Mouse (Mus musculus): ENCODE results near the gene Lypla2.
A peak's percentile ranks its signal among the peaks of the same experiment; 100 is the strongest.
"Not testable (repeated sequence)": the region's sequence is repeated elsewhere in the genome, so short reads cannot be mapped to it uniquely, and the experiment has no call there.

Lypla2 gene

DNA sequence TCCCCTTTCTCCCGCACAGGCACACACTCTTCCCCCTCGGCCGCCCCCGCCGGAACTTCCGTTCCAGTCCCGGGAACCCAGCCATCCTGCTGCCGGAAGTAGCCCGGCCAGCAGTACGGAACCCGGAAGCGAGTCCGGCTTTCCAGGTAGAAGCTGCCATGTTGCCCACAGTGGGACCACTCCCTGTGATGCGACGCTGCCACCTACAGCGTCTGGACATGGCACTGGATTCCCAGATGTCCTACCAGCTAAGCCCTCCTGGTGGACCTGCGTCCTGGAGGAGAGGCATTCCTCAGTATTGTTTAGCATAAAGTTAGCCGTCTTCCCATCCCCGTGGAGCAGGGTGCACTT is at the start of gene Lypla2:
Gene Lypla2, minus strand, starts transcription at position 71 of the 351 bp plus-strand sequence.
- peak; percentile 81 for DNase-seq (ENCODE audit: low spot score)

DNA sequence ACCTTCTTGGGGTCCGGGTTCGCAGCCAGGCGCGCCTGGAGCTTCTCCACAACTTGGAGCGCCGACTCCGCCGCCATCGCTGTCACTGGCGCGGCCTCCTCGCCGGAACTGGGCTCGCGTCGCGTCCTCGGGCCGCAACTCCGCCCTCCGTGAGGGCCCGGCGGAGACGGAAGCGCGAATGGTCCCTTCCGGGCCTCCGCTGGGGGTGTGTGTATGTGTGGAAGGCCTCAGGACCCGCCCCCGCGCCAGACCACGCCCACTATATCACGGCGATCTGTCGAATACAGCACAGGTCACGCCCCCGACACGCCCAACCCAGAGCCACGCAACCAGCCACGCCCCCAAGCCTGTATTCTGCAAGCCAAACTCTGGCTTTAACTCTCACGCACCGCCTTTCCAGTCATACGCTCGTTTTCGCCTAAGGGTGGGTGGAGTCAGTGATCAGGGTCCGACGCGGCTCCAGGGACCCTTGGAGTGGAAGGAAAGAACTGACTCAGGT is 49.2 kb upstream of the Lypla2 start, which contains the start of gene Eloa:
Gene Eloa, minus strand, starts transcription at position 215 of the 499 bp plus-strand sequence.
- DNase-seq (ENCODE audit: low spot score) = peak; percentile 99

DNA sequence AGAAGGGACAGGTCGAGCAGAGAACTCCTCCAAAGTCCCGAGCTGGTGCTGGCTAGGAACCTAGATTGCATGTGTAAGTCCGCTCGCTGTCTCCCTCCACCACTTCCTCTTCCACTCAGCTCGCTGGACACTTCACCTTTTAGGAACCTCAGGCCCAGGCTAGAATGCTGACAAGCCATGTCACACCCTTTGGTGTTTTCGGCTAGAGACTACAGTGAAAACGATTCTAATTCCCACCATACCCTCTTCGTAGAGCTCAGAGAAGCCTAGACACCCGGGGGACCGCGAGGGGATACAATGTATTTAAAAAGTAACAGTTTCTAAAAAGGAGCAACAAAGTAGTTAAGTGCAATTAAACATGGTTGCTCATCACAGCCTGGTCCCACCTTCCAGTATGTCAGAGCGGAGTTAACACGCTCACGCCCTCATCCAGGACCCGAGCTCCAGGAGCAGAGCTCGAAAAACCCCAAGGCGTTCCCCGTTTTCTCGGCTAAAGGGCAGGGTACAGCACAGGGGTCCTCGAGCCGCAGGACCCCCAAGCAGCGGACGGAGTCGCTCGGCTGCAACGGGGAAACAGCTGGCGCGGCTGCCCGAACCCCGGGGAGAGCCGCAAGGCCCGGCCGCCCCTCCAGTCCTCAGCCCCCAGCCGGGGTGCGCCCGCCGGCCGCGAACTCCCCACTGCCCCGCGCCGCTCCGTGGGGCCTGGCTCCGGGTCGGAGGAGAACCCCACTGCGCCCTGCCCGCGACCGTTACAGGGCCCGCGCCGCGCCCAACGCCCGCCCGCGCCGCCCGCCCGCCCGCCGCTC is 48.5 kb upstream of the Lypla2 start:
- DNase-seq (ENCODE audit: low spot score) = peak; percentile 65

DNA sequence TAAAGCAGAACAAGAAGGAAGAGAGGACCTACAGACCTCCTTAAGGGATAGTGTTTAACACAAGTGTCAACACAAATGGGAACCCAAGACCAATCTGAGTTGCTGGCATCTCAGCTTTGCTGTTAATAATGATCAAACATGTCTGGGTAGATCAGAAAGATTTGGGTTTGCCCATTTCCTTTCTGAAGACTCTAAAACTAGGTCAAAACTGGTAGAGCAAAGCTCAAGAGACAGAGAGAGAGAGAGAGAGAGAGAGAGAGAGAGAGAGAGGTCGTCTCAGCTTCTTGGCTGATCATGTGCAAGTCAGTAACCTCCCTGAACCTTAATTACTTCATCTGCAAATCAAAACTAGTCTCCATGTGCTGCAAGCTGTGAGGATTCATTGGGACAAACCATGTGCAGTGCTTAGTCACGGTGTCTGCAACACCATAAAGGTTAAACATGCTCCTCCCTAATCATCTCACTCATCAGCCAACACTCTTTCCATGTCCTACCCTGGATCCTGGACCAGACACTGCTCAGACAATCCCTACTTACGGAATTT is 43.7 kb upstream of the Lypla2 start:
- DNase-seq (ENCODE audit: low spot score) = no peak

DNA sequence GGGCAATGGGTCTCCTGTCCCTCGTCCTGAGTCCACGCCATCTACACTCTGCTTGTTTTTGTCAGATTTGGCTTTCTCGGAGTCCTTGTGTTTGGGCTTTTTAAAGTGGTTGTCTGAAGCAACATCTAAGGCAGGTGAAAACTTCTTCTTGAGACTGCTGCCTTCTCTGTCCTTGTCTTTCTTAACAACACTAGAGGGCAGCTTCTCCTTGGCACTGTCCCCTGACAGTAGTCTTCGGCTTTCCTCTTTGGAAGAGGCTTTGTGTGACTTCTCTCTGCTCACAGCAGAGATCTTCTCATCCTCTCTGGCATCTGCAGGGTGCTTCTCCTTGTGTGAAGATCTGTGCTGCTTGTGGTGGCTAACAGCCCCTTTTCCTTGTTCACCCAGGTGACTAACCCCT is 38.2 kb upstream of the Lypla2 start:
- no peak for DNase-seq (ENCODE audit: low spot score)

DNA sequence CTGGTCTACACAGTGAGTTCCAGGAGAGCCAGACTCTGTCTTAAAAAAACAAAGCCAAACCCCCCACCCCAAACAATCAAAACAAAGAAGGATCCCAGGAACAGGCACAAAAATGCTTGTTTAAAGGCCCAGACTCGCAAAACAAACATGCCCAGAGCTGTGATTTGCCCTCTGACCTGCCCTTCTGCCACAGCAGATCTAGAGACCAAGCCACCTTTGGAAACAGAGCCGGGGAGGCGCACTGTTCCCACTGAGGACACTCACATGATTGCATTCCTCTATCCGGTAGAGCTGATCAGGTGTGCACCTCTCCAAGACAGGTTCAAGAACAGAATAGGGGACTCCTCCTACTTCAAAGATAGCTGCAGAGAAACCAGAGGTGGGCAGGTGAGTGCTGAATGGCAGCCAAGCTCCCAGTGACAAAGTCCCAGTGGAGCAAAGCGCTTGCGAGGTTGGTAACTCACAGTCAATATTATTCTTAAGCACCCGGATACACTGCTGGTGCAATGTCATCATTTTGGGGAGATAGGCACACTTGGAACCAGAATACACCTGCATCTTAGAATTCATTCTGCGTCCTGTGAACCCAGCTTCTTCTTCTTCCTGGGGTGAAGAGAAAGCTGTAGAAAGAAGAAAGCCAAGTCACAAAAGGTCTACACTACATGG is 36.5 kb upstream of the Lypla2 start:
- DNase-seq (ENCODE audit: low spot score) = no peak

DNA sequence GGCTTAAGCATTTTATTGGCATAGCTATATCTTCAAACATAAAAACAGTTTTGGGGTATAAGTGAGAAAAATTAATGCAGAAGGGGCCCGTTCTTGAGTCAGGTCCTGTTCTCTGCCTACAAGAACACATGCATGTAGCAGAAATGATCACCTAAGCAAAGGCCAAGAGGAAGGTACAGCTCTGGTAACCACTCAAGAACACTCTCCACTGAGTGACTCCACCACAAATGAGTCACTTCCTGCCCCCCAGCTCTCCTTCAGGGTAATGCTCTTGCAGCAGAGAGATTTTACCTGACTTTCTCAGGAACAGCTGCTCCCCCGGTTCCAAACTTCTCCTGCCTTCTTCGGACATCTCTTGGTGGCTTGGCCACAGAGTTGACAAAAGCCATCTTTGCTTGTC is 34.4 kb upstream of the Lypla2 start:
- no peak for DNase-seq (ENCODE audit: low spot score)

DNA sequence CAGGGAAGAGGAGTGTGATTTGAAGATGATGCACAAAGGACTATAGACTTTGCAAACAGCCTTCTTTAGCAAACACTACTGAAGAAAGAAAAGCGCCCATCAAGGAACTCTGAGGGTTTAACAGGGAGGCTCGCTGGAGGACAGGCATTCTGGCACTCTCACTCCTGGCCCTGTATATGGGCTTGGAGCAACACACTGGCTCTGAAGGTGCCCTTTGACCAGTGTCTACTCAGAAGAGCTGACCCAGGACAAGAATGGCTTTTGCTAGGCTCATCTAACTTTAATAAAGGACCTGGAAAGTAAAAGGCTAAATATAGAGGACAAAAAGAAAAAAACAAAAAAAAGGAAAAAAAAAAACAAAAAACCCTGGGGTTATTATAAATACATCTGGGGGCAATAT is 32.5 kb upstream of the Lypla2 start:
- no peak for DNase-seq (ENCODE audit: low spot score)

DNA sequence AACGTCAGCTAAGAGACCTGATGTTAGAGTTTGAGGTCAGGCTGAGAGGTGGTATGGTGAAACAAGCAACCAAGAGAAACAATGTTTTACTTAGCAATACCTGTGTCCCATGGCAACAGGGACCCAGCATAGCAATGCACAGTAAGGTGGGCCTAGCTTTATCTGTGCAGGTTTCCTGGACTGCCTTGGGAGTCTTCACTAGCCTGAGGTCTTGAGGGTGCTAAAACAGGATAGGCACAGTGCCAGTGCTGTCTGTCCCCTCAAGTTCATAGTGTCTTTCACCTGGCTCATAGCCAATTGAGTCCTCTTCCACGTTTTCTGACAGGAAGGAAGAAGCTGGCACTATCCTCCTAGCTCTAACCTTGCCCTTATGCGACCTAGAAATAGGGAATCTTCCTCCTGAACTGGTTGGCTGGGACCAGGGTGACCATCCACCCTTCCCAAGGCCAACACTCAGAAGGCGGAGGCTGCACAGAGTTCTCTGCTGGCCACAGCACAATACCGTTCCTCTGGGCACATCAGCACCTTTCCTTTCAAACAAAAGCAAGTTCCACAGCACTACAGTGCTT is 31.8 kb upstream of the Lypla2 start:
- no peak for DNase-seq (ENCODE audit: low spot score)

DNA sequence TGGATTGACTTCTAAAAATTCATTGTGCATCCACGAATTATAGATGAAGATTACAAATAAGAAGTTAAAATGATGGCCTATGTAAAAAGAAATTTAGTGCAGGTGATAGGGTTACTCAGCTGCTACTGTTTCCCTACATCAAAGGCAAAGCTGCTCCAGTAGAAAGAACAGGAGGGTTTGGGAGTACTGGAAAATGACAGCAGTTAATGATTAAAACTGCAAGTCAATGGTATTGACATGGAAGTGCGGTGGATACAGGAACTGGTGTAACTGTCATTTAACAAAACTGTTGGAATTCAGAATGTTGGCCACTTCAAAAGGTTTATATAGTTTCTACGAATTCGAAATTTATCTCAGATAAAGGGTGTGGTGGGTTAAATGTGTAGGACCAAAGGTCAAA is 22.7 kb upstream of the Lypla2 start:
- DNase-seq (ENCODE audit: low spot score) = no peak

DNA sequence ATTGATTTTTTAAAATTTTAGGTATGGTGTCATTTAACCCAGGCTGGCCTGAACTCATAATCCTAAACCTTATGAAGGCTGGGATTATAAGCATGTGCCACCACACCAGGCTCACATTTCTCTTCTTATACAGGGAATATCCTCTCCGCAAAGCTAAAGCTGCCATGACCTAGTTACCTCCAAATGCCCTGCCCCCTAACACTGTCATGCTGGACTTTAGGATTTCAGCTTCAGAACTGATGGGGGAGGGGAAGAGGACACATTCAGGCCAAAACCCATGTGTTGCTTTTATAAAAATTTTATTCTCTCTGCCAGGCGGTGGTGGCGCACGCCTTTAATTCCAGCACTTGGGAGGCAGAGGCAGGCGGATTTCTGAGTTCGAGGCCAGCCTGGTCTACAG is 21.5 kb upstream of the Lypla2 start:
- DNase-seq (ENCODE audit: low spot score) = no peak

DNA sequence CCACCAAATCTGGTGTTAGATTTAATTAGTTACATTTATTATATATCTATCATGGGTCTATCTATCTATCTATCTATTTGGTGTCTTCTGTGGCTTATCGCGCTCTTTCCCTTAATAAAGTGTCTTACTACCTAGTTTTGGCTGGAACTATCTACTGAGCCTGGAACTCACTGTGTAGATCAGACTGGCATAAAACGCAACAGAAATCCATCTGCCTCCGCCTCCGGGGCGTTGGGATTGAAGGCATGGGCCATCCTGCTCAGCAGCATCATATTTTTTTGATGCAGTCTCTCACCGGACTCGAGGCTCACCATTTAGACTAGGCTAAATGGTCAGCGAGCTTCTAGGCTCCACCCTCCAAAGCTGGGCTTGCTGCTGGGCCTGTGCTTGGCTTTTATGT is 15.3 kb upstream of the Lypla2 start:
- DNase-seq (ENCODE audit: low spot score) = no peak

DNA sequence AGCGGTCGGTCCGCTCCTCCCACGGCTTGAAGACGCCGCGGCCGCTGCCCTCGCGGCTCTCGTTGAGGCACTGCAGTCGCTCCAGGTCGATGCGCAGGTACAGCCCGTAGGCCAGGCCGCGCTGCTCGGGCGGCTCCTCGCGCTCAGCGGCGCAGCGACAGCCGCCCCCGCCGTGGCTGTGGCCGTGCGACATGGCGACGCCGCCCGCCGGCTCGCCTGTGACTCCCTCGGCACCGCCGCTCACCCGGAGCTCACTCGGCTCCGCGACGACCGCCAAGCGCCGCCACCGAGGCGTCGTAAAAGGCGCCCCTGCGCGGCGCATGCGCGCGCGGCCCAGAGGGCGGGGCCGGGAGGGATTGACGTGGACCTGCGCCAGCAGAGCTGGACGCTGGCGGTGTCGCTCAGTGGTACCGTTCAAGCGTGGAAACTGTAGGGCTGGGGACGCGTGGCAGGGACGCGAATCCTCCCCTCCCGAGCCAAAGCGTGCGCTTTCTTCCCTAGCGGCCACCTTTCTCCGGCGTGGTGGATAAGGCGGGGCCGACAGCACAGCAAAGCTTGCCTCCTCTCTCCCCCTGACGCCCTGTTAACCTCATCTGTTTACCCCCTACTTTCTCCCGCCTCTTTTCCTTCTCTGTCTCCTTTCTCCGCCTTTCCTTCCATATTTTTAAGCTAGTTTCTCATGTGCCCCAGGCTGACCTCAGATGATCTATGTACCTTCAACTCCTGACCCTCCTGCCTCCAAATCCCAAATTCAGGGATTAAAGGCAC is 14.7 kb upstream of the Lypla2 start, which contains the start of gene Pithd1:
Gene Pithd1, minus strand, starts transcription at position 322 of the 768 bp plus-strand sequence.
- DNase-seq (ENCODE audit: low spot score) = peak; percentile 91

DNA sequence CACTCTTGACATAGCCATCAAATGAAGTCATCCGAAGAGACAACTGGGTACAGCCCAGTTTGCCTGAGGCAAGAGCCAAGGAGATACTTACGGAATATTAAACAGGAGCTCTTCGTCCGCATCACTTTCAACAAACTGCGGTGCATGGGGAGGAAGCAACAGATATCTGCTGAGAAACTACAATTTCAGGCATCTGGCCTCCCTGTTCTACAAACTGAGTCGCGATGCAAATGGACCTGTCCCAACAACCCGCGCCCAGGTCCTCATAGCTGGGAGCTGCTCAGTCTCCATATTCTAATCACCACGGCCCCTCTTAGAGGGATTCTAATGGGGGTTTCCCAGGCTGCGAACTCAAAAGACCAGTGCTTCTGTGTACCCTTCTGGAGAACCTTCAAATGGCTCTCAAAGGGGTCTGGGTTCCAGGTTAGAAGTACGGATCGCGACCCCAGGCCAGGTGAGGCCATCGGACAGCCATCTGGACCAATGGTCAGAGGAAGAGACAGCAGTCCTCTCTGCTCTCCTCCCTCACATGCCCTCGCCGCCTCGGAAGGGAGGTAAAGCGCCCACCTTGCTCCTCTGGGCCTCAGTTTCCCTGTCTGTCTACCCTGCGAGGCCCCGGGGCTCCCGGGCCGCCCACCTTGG is 14.0 kb upstream of the Lypla2 start:
- no peak for DNase-seq (ENCODE audit: low spot score)

DNA sequence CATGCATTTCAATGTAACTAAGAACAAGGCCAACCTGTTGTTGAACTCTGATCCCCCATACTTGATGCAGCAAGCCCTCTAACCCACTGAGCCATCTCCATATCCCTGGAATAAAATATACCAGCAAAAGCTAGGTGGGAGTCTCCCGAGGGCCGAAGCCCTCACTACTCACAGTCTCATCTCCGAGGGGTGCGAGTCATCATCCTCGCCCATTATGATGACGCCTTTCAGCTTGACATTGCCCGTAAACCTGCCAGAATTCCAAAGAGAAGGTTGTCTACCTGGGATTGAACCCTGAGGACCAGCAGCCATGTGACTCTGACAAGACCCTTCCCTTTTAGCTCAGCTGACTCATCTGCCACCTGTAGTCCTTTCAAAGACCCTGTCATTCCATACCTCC is 13.3 kb upstream of the Lypla2 start:
- DNase-seq (ENCODE audit: low spot score) = no peak

DNA sequence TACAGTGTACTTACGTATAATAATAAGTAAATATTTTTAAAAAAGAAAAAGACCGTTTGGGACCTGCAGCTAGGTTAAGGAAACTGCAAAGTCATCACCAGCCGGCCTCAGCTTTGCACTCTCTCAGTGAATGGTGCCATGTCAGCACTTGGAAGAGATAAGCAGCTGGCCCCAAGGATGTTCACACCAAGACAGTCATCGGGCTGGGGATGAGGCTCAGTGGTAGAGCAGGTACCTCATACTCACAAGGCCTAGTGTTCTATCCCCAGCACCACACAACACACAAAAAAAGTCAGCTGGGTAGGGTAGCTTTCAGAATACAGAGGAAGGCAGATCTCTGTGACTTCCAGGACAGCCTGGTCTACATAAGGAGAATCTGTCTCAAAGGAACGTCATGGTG is 12.8 kb upstream of the Lypla2 start:
- DNase-seq (ENCODE audit: low spot score) = no peak

DNA sequence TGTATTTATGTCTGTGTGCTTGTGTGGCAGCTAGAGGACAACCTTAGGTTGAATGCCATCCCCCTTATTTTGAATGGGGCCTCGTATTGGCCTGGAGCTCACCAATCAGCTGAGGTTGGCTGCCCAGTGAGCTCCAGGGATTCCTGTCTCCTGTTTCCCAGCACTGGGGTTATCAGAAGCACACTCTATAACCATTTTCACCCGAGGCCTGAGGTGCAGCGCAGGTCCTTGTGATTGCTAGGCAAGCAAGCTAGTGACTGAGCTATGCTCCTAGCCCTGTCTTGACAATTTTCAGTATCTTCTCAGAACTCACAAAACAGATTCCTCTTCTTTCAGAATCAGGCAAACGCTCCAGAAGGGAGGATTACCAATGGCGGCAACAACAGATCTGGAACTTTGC is 12.1 kb upstream of the Lypla2 start:
- no peak for DNase-seq (ENCODE audit: low spot score)

DNA sequence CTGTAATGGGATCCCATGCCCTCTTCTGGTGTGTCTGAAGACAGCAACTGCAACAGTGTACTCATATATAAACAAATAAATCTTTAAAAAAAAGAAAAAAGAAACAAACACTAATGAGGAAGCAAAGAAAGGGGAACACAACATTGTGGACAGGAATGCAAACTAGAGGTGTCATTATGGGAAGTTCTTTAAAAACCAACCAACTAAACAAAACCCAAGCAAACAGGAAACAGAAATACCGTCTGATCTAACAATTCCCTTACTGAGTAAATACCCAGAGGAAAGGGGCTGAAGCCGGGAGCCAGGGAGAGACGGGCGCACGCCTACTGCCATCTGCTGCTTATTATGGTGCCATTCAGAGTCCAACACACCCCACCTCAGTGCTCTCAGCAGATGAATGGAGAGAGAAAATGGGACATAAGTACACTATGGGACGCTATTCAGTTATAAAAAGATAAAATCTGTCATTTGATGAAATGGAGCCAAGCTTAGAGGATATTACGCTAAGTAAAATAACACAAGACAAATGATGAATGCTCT is 9.2 kb upstream of the Lypla2 start:
- no peak for DNase-seq (ENCODE audit: low spot score)

DNA sequence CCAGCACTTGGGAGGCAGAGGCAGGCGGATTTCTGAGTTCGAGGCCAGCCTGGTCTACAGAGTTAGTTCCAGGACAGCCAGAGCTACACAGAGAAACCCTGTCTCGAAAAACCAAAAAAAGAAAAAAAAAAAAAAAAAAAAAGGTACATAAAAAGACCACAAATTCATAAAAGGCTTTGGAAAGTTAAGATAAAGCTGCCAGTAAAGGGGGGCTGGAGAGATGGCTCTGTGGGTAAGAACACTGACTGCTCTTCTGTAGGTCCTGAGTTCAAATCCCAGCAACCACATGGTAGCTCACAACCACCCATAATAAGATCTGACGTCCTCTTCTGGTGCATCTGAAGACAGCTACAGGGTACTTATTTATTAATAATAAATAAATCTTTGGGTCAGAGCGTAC is 7.8 kb upstream of the Lypla2 start:
- not testable (repeated sequence) for DNase-seq (ENCODE audit: low spot score)

DNA sequence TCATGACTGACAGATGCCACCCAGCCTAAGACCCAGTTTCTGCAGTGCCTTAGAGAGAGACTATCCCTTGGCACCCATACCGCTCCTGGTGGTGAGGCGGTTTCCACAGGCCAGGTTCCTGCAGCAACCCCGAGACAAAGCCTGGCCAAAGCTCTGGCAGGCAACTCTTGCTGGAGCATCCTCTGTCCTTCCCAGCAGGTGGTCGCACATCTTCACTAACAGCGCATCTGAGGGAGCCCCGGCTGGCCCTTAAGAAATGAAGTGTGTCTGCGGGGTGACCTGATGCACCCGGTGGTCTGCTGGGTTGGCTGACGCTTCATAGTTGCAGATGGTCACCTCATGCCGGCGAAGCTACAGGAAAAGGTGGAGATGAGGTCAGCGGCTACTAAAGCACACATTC is 3.7 kb upstream of the Lypla2 start:
- no peak for DNase-seq (ENCODE audit: low spot score)

All from testis, postnatal 14 days (tissue).